Mouse (Mus musculus) hindbrain, embryonic 13.5 days (tissue): Measurements from ENCODE around the gene Umad1. TPM values are rescaled to one million over a fixed set of nuclear protein-coding genes. Genes with fewer than 3 reads are reported as not detected.

Experiments
- ATAC-seq: fragments of 200-750 bp; cut with Nextera tagmentation; 2 replicates; pipeline ENCODE4 v1.8.0; 2017; ENCODE audit warnings: moderate TSS enrichment; ENCODE audit not compliant: low FRiP score
- H3K27ac ChIP-seq: fragments of 300-500 bp; sonication (generic); 2 replicates; pipeline ENCODE4 v1.5.1; 2015; ENCODE audit warnings: inconsistent platforms, mild to moderate bottlenecking, moderate library complexity
- H3K27me3 ChIP-seq: fragments of 300-500 bp; sonication (generic); 2 replicates; pipeline ENCODE4 v1.6.1; 2015; ENCODE audit warnings: mild to moderate bottlenecking, inconsistent platforms
- H3K36me3 ChIP-seq: fragments of 300-500 bp; sonication (generic); 2 replicates; pipeline ENCODE4 v1.6.1; 2015; ENCODE audit warnings: mild to moderate bottlenecking, inconsistent platforms
- H3K4me1 ChIP-seq: fragments of 300-500 bp; sonication (generic); replicated peaks from 2 replicates; pipeline ENCODE4 v1.6.1; 2015; ENCODE audit warnings: inconsistent platforms
- H3K4me2 ChIP-seq: fragments of 300-500 bp; sonication (generic); 2 replicates; pipeline ENCODE4 v1.6.1; 2015; ENCODE audit warnings: inconsistent platforms, mild to moderate bottlenecking, moderate library complexity
- H3K4me3 ChIP-seq: fragments of 300-500 bp; sonication (generic); 2 replicates; pipeline ENCODE4 v1.5.1; 2015; ENCODE audit warnings: mild to moderate bottlenecking, inconsistent platforms
- H3K9ac ChIP-seq: fragments of 300-500 bp; sonication (generic); 2 replicates; pipeline ENCODE4 v1.6.1; 2015; ENCODE audit warnings: mild to moderate bottlenecking, inconsistent platforms
- H3K9me3 ChIP-seq: fragments of 300-500 bp; sonication (generic); 2 replicates; pipeline ENCODE4 v1.6.1; 2016; ENCODE audit warnings: inconsistent platforms
- WGBS: fragments of 180-500 bp; shearing (Covaris S2); methylation state at CpG from one replicate; pipeline ENCODE4 v1.1.7; 2015; 5-methylcytosine and 5-hydroxymethylcytosine counted together
- polyA plus RNA-seq: library from polyadenylated mRNA; unstranded; fragments of >200 nt; fragmentation: Nextera tagmentation; extraction: Ambion mirVana; gene quantifications from 2 replicates; pipeline ENCODE4 v1.2.1, GENCODE M21; 2015

The Umad1 gene
- polyA plus RNA-seq: 48.2 and 49.5 TPM in 2 replicates

DNA sequence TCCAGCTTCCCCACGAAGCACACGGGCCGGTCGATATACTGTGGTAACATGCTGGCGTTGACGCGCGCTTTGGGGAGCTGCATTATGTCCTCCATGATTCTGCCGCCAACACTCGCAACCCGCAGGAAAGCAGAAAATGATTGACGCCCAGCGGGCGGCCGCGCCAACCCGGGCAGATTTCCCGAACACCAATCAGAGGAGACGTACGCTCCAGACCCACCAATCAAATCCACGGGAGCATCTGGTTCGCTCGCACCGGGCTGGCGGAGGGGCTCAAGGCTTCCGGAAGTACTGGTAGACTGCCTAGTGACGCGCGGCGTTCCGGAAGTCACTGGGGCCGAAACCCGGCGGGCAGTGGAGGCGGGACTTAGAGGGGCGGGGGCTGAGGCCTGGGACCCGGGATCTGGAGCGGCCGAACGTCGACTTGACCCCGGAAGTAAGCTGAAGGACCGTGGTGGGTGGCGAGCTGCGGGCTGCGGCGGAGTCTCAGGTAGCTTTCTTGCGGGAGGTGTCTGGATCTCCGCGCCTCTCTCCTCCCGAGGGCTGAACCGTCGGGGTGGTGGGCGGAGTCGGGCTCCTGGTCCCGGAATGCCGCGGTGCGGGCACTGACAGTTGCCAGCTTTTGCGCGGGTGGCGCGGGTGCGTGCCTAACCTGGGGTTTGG, at the start of gene Umad1, which contains the start of the genes Rpa3 and Gm45062:
TSS of gene Umad1 (plus strand) at position 285 of the 663 bp plus-strand sequence.
TSS of gene Rpa3 (minus strand) at position 170 of the 663 bp plus-strand sequence.
TSS of gene Gm45062 (plus strand) at position 447 of the 663 bp plus-strand sequence.
- Histone ChIP-seq H3K27ac (peak within 1 kb of the TSS; percentile 89), H3K27me3 (no peaks in the 10 kb centered on the region), H3K4me3 (peak within 1 kb of the TSS; percentile 76), H3K9me3 (no peaks in the 10 kb centered on the region), H3K4me1 (peaks cover 22% of the 10 kb centered on the region), H3K9ac (peak within 1 kb of the TSS; percentile 87), H3K4me2 (peak within 1 kb of the TSS; percentile 85), H3K36me3 (peaks cover 9% of the 10 kb centered on the region; the same call in 1 of the 2 replicates)
- peak; percentile 100 for ATAC-seq
- WGBS: under 1% methylated on average over 64 of the region's 64 CpGs

GRCm38 (mm10) chr6:8209866-8210186, 49.3 kb upstream of the Umad1 start:
- WGBS: 11% methylated on average over 10 of the region's 10 CpGs
- ATAC-seq: peak; percentile 6; the same call in 1 of the 2 replicates
- H3K27ac ChIP-seq: peak overlapping the region; percentile 93

GRCm38 (mm10) chr6:8210661-8211060, 48.4 kb upstream of the Umad1 start:
- ATAC-seq: no peak
- Histone ChIP-seq H3K9me3 (no peaks in the 10 kb centered on the region), H3K27ac (no peak overlapping the region), H3K9ac (no peak overlapping the region), H3K36me3 (peaks cover 11% of the 10 kb centered on the region), H3K4me2 (peak overlapping the region; percentile 58), H3K4me3 (peak overlapping the region; percentile 73; the same call in 1 of the 2 replicates), H3K4me1 (peaks cover 13% of the 10 kb centered on the region), H3K27me3 (no peaks in the 10 kb centered on the region)
- WGBS: 87% methylated on average over 3 of the region's 3 CpGs

More at GRCm38 (mm10) chr6:8209866-8210186, 49.3 kb upstream of the Umad1 start:
- Histone ChIP-seq H3K4me3 (peak overlapping the region; percentile 73), H3K4me1 (peaks cover 13% of the 10 kb centered on the region), H3K9ac (peak overlapping the region; percentile 86), H3K9me3 (no peaks in the 10 kb centered on the region), H3K4me2 (peak overlapping the region; percentile 58), H3K36me3 (peaks cover 2% of the 10 kb centered on the region), H3K27me3 (no peaks in the 10 kb centered on the region)

DNA sequence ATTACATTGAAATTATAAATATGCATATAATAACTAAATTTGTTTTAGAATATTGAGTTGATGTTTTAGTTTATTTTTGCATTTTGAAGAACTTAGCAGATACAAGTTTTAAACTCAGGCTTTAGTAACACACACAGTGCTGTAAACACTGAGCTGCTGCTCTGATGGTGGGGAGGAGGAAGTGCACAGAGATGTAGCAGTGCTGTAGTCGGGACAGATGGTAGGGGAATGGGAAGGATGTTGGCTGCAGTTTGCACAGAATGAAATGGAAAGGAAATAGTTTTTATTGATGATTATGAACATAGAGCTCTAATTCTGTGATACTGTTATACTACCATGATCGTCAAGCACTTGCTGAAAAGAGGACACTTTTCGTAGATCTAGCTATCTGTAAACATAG, 32.1 kb upstream of the Umad1 start:
- no peak overlapping the region for H3K4me3 ChIP-seq
- no peak for ATAC-seq
- no peaks in the 10 kb centered on the region for H3K4me1 ChIP-seq
- WGBS: 86% methylated on average over 3 of the region's 3 CpGs
- no peaks in the 10 kb centered on the region for H3K27me3 ChIP-seq
- no peak overlapping the region for H3K4me2 ChIP-seq
- H3K9ac ChIP-seq: no peak overlapping the region
- peaks cover 41% of the 10 kb centered on the region for H3K36me3 ChIP-seq
- no peaks in the 10 kb centered on the region for H3K9me3 ChIP-seq
- no peak overlapping the region for H3K27ac ChIP-seq

GRCm38 (mm10) chr6:8228596-8228995, 30.5 kb upstream of the Umad1 start:
- 91% methylated on average over 3 of the region's 3 CpGs for WGBS
- no peak for ATAC-seq
- no peak overlapping the region for H3K4me2 ChIP-seq
- no peak overlapping the region for H3K9ac ChIP-seq
- no peaks in the 10 kb centered on the region for H3K9me3 ChIP-seq
- no peak overlapping the region for H3K27ac ChIP-seq
- no peak overlapping the region for H3K4me3 ChIP-seq
- peaks cover 52% of the 10 kb centered on the region for H3K36me3 ChIP-seq
- no peaks in the 10 kb centered on the region for H3K27me3 ChIP-seq
- H3K4me1 ChIP-seq: no peaks in the 10 kb centered on the region

- Histone ChIP-seq H3K27ac (peak overlapping the region; percentile 84), H3K4me3 (peak overlapping the region; percentile 76), H3K4me2 (peak overlapping the region; percentile 58), H3K4me1 (peaks cover 22% of the 10 kb centered on the region), H3K9me3 (no peaks in the 10 kb centered on the region), H3K36me3 (peaks cover 11% of the 10 kb centered on the region; the same call in 1 of the 2 replicates), H3K27me3 (no peaks in the 10 kb centered on the region), H3K9ac (peak overlapping the region; percentile 80)
- WGBS: 13% methylated on average over 6 of the region's 6 CpGs
- ATAC-seq: no peak
Observed at GRCm38 (mm10) chr6:8258316-8258715, 772 bp upstream of the Umad1 start.

GRCm38 (mm10) chr6:8259667-8260044, 568 bp downstream of the Umad1 start:
- 0 out of 2 replicates have a peak, but pooled peaks cover 5% of the 10 kb centered on the region for H3K36me3 ChIP-seq
- ATAC-seq: no peak; the same call in 1 of the 2 replicates
- H3K4me1 ChIP-seq: peaks cover 22% of the 10 kb centered on the region
- peak overlapping the region; percentile 76 for H3K4me3 ChIP-seq
- whole genome bisulfite sequencing: under 1% methylated on average over 8 of the region's 8 CpGs
- no peaks in the 10 kb centered on the region for H3K27me3 ChIP-seq
- peak overlapping the region; percentile 89 for H3K27ac ChIP-seq
- H3K9ac ChIP-seq: peak overlapping the region; percentile 87
- peak overlapping the region; percentile 85 for H3K4me2 ChIP-seq
- no peaks in the 10 kb centered on the region for H3K9me3 ChIP-seq

DNA sequence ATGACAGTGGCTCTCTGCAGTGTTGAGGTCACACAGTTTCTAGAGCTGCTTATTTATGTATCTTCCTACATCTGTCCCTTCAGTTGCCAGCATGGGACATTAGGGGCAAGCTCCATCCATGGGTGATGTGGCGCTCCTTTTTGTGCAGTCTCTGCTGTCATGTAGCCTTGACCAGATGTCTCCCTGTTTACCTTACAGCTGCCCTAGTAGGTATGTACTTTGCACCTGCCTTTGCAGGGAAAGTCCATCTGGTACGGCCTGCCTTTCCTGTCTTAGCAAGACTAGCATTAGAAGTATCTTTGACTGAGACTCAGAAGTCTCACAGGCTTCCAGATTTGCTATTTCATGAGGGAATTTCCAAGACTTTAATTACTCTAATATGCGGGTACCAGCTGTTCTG, 12.0 kb downstream of the Umad1 start:
- no peak overlapping the region for H3K4me3 ChIP-seq
- H3K9ac ChIP-seq: no peak overlapping the region
- H3K9me3 ChIP-seq: no peaks in the 10 kb centered on the region
- H3K27me3 ChIP-seq: no peaks in the 10 kb centered on the region
- H3K4me1 ChIP-seq: 0 out of 2 replicates have a peak, but pooled peaks cover 3% of the 10 kb centered on the region
- H3K36me3 ChIP-seq: peaks cover 17% of the 10 kb centered on the region
- 88% methylated on average over 3 of the region's 3 CpGs for WGBS
- H3K27ac ChIP-seq: no peak overlapping the region
- H3K4me2 ChIP-seq: no peak overlapping the region
- ATAC-seq: no peak

GRCm38 (mm10) chr6:8274387-8275054, 15.4 kb downstream of the Umad1 start:
- no peaks in the 10 kb centered on the region for H3K27me3 ChIP-seq
- H3K9me3 ChIP-seq: no peaks in the 10 kb centered on the region
- peaks cover 21% of the 10 kb centered on the region for H3K36me3 ChIP-seq
- H3K4me3 ChIP-seq: no peak overlapping the region
- no peak; the same call in 1 of the 2 replicates for ATAC-seq
- WGBS: 40% methylated on average over 6 of the region's 6 CpGs
- no peak overlapping the region for H3K27ac ChIP-seq
- H3K4me1 ChIP-seq: 0 out of 2 replicates have a peak, but pooled peaks cover 3% of the 10 kb centered on the region
- no peak overlapping the region for H3K4me2 ChIP-seq
- no peak overlapping the region for H3K9ac ChIP-seq

- no peak overlapping the region for H3K4me3 ChIP-seq
- 11% methylated on average over 1 of the region's 1 CpGs for WGBS
- H3K9me3 ChIP-seq: no peaks in the 10 kb centered on the region
- 0 out of 2 replicates have a peak, but pooled peaks have one; percentile 28 for ATAC-seq
- 0 out of 2 replicates have a peak, but pooled peaks cover 3% of the 10 kb centered on the region for H3K4me1 ChIP-seq
- no peak overlapping the region for H3K27ac ChIP-seq
- H3K27me3 ChIP-seq: no peaks in the 10 kb centered on the region
- H3K36me3 ChIP-seq: peaks cover 21% of the 10 kb centered on the region
- no peak overlapping the region for H3K4me2 ChIP-seq
- no peak overlapping the region for H3K9ac ChIP-seq
Observed at GRCm38 (mm10) chr6:8275098-8275497, 16.0 kb downstream of the Umad1 start.

DNA sequence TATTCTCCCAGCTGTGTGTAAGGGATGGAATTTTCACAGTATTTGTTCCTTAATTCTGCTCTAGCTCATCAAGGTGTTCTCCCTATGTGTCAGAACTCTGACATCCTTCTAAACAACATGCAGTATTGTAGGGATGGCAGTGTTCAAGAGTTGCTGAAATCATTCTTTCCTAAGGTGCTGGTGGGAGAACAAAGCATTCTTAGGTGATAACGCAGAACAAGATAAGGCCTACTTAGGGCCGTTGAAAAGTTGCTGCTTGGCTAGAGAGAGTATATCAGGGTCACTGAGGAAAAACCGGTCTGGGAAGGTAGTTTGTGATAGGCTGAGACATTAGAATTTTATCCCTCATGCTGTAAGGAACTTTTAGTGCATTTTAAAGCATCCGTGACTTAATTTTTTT, 17.3 kb downstream of the Umad1 start:
- Histone ChIP-seq H3K4me1 (no peaks in the 10 kb centered on the region), H3K9ac (no peak overlapping the region), H3K27me3 (no peaks in the 10 kb centered on the region), H3K4me2 (no peak overlapping the region), H3K27ac (no peak overlapping the region), H3K4me3 (no peak overlapping the region), H3K9me3 (no peaks in the 10 kb centered on the region), H3K36me3 (peaks cover 14% of the 10 kb centered on the region; the same call in 1 of the 2 replicates)
- no peak for ATAC-seq
- 88% methylated on average over 4 of the region's 4 CpGs for WGBS

GRCm38 (mm10) chr6:8278426-8279002, 19.4 kb downstream of the Umad1 start:
- 74% methylated on average over 5 of the region's 5 CpGs for WGBS
- Histone ChIP-seq H3K9ac (no peak overlapping the region), H3K27me3 (no peaks in the 10 kb centered on the region), H3K9me3 (no peaks in the 10 kb centered on the region), H3K4me2 (no peak overlapping the region), H3K27ac (no peak overlapping the region), H3K36me3 (peaks cover 3% of the 10 kb centered on the region; the same call in 1 of the 2 replicates), H3K4me1 (no peaks in the 10 kb centered on the region), H3K4me3 (no peak overlapping the region)
- no peak for ATAC-seq
